Mouse (Mus musculus) heart, embryonic 13.5 days (tissue): ENCODE measurements around the gene Dsn1. TPM values are rescaled to one million over a fixed set of nuclear protein-coding genes. Genes with fewer than 3 reads are reported as not detected.

Source experiments
- ATAC-seq: fragments of 200-750 bp; cut with Nextera tagmentation; 2 replicates; pipeline ENCODE4 v1.8.0; 2017; ENCODE audit warnings: moderate TSS enrichment; ENCODE audit not compliant: insufficient number of reproducible peaks, low FRiP score, low TSS enrichment; ENCODE audit errors: extremely low read depth
- H3K27ac ChIP-seq: fragments of 300-500 bp; sonication (generic); replicated peaks from 2 replicates; pipeline ENCODE4 v1.5.1; 2015; ENCODE audit warnings: moderate library complexity, mild to moderate bottlenecking, inconsistent platforms
- H3K27me3 ChIP-seq: fragments of 300-500 bp; sonication (generic); replicated peaks from 2 replicates; pipeline ENCODE4 v1.6.1; 2015; ENCODE audit warnings: mild to moderate bottlenecking, inconsistent platforms
- H3K36me3 ChIP-seq: fragments of 300-500 bp; sonication (generic); 2 replicates; pipeline ENCODE4 v1.6.1; 2015; ENCODE audit warnings: mild to moderate bottlenecking, inconsistent platforms
- H3K4me1 ChIP-seq: fragments of 300-500 bp; sonication (generic); 2 replicates; pipeline ENCODE4 v1.6.1; 2015; ENCODE audit warnings: inconsistent platforms
- H3K4me2 ChIP-seq: fragments of 300-500 bp; sonication (generic); 2 replicates; pipeline ENCODE4 v1.6.1; 2015; ENCODE audit warnings: inconsistent platforms, mild to moderate bottlenecking, moderate library complexity
- H3K4me3 ChIP-seq: fragments of 300-500 bp; sonication (generic); 2 replicates; pipeline ENCODE4 v1.5.1; 2015; ENCODE audit warnings: moderate library complexity, mild to moderate bottlenecking, inconsistent platforms
- H3K9ac ChIP-seq: fragments of 300-500 bp; sonication (generic); 2 replicates; pipeline ENCODE4 v1.6.1; 2015; ENCODE audit warnings: inconsistent platforms, mild to moderate bottlenecking, moderate library complexity
- H3K9me3 ChIP-seq: fragments of 300-500 bp; sonication (generic); 2 replicates; pipeline ENCODE4 v1.6.1; 2016; ENCODE audit warnings: inconsistent platforms
- WGBS: fragments of 180-500 bp; shearing (Covaris S2); methylation state at CpG from one replicate; pipeline ENCODE4 v1.1.7; 2015; ENCODE audit warnings: mixed read lengths; 5-methylcytosine and 5-hydroxymethylcytosine counted together
- polyA plus RNA-seq: library from polyadenylated mRNA; unstranded; fragments of >200 nt; fragmentation: Nextera tagmentation; extraction: Ambion mirVana; gene quantifications from 2 replicates; pipeline ENCODE4 v1.2.1, GENCODE M21; 2015

Dsn1 gene
- polyA plus RNA-seq, 1 experiment from 2014 or later, result 30.2 TPM

DNA sequence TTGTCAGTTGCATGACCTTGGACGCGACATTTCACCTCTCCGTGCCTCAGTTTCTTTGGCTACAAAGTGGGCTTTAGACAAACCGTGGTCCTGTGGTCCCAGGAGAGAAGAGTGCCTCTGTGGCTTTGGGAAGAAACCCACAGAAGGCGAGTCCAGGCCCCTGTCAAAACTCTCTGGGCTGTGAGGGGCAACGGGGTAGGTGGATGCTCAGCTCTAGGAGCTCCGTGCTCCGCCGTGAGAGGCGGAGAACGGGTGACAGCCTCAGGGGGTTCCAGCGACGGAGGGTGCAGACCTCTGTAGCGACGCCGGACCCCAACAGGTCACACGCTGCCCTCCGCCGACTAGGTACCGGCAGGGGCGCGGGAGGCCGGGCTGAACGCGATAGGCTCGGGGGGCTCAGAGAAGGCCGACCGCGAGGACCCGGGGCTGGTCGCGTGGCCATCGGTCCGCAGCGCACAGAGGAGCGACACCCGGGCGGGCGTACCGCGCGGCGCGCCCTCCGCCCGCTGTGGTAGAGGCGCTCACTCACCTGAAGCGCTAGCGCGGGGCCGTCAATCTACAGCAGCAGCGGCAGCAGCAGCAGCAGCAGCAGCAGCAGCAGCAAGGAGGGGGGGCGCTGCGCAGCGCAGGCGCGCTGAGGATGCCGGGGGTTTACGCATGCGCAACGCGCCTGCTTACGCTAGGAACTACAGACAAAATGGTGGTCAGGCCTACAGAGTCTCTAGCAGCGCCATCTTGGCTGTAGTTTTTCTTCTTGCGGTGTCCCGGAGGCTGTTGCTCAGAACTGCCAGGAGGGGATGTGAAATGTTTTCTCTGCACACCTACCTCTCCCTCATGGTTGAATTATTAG is 15.3 kb downstream of the Dsn1 start, which contains the start of gene Ndrg3:
Gene Ndrg3 (minus strand): TSS at position 587 of the 850 bp plus-strand sequence.
- Histone ChIP-seq H3K4me1 (peaks cover 29% of the 10 kb centered on the region), H3K9me3 (no peaks in the 10 kb centered on the region), H3K36me3 (peaks cover 34% of the 10 kb centered on the region), H3K27me3 (no peaks in the 10 kb centered on the region), H3K4me2 (peak within 1 kb of the TSS; percentile 96), H3K4me3 (peak within 1 kb of the TSS; percentile 95), H3K27ac (peak within 1 kb of the TSS; percentile 78), H3K9ac (peak within 1 kb of the TSS; percentile 95)
- ATAC-seq, result peak; percentile 89
- under 1% methylated on average over 66 of the region's 66 CpGs for WGBS

DNA sequence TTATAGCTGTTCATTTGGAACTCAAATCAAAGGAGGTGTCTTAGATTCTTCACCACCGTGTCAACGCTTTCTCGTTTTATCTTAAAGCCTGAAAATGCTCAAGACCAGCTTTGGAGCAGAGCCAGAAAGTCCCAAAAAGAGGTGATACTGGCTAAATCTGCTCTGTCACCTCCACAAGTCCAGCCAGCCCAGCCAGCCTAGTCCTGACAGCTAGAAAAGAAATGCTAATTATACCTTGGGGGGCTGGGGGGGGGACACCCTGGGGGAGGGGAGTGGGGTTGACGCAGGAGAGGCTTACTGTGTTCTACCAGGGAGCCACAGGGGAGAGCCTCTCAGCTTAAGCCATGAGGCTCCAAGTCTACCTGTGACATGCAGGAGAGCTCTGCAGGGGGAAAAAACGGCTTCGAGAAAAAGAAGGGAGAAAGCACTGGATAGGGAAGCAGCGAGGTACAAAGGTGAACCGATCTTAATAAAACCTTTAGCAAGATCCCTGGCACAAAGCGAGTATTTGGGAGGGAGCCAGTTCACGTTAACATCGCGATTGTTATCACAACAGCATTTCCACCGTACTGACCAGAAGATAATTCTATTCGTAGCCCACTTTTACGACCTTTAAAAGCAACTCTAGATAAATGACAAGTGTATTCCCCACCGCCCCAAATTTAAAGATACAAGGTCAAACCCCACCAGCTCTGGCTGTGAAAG is 16.1 kb downstream of the Dsn1 start:
- peak overlapping the region; percentile 95 for H3K4me3 ChIP-seq
- ATAC-seq, result no peak
- H3K4me2 ChIP-seq, result peak overlapping the region; percentile 96
- no peaks in the 10 kb centered on the region for H3K9me3 ChIP-seq
- no peaks in the 10 kb centered on the region for H3K27me3 ChIP-seq
- H3K4me1 ChIP-seq, result peaks cover 29% of the 10 kb centered on the region
- peak overlapping the region; percentile 78 for H3K27ac ChIP-seq
- H3K36me3 ChIP-seq, result peaks cover 26% of the 10 kb centered on the region
- WGBS, result 2% methylated on average over 16 of the region's 16 CpGs
- H3K9ac ChIP-seq, result peak overlapping the region; percentile 95

DNA sequence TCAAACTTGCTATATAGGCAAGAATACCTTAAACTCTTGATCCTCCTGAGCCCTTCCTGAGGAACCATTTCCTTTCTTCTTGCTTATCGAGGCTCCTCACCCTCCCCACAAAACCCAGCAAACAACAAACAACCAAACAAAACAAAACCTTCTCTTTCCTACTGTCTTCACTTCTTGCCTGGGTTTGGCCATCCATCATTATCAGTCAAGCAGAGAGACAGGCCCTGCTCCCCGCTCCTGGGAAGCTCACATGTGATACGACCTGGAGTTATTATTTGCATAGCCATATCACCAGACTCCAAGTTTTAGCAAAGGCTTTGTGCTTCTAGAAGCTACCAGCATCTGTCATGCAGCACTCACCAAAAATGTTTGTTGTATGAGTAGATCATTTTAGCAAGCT is 19.6 kb downstream of the Dsn1 start:
- H3K36me3 ChIP-seq, result no peaks in the 10 kb centered on the region
- no peaks in the 10 kb centered on the region for H3K9me3 ChIP-seq
- peaks cover 38% of the 10 kb centered on the region for H3K4me1 ChIP-seq
- no peak overlapping the region for H3K27ac ChIP-seq
- 44% methylated on average over 3 of the region's 3 CpGs for WGBS
- H3K9ac ChIP-seq, result no peak overlapping the region
- H3K4me2 ChIP-seq, result no peak overlapping the region
- H3K4me3 ChIP-seq, result no peak overlapping the region
- ATAC-seq, result no peak
- no peaks in the 10 kb centered on the region for H3K27me3 ChIP-seq

DNA sequence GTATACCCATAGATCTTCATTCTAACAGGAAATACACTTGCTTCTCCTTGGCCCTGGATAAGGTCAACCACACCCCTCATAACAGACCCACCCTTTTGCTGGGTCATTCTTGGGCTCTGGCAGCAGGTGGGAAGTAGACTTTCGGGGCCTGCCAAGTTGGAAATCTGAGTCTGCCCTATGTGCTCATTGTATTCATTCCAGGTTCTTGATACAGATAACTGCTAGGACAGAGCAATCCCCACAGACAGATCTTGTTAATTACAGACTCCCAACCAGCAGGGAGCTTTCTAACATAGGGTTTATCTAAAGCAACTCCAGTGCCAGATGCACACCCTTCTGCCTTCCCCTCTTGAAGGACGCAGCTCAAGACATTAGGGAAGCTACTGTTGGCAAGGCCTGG is 24.1 kb downstream of the Dsn1 start:
- Histone ChIP-seq H3K9ac (peak overlapping the region; percentile 40), H3K27me3 (no peaks in the 10 kb centered on the region), H3K9me3 (no peaks in the 10 kb centered on the region), H3K4me3 (no peak overlapping the region), H3K4me1 (peaks cover 25% of the 10 kb centered on the region), H3K27ac (peak overlapping the region; percentile 72), H3K36me3 (peaks cover 5% of the 10 kb centered on the region; the same call in 1 of the 2 replicates), H3K4me2 (0 out of 2 replicates have a peak overlapping the region, but pooled peaks have one; percentile 16)
- 31% methylated on average over 2 of the region's 2 CpGs for WGBS
- ATAC-seq, result no peak; the same call in 1 of the 2 replicates

DNA sequence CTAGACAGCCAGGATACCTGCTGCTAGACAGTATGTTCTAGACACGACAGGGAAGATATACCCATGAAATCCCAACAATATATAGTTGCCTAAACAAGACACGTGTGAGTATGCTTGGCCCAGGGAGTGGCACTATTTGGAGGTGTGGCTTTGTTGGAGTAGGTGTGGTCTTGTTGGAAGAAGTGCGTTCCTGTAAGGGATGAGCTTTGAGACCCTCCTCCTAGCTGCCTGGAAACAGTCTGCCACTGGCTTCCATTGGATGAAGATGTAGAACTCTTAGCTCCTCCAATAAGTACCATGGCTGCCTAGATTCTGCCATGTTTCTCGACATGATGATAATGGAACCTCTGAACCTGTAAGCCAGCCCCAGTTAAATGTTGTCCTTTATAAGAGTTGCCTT is 25.7 kb downstream of the Dsn1 start:
- WGBS, result 82% methylated on average over 4 of the region's 4 CpGs
- Histone ChIP-seq H3K27me3 (no peaks in the 10 kb centered on the region), H3K4me2 (no peak overlapping the region), H3K4me3 (no peak overlapping the region), H3K36me3 (peaks cover 8% of the 10 kb centered on the region; the same call in 1 of the 2 replicates), H3K9me3 (no peaks in the 10 kb centered on the region), H3K4me1 (peaks cover 23% of the 10 kb centered on the region), H3K9ac (no peak overlapping the region), H3K27ac (no peak overlapping the region)
- ATAC-seq, result no peak

DNA sequence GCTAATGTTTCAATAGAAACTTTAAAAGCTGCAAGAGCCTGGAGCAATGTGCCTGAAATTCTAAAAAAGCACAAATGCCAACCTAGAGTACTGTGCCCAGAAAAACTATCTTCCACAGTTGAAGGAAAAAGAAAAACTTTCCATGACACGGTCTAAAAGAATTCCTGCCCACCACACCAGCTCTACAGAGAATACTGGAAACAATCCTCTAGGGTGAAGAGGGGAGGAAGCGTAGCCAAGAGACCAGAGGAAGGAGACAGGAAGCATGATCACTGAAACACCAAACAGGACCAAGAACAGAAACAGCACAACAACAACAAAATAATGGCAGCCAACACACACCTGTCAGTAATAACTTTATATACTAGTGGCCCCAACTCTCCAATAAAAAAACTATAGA is 26.9 kb downstream of the Dsn1 start:
- WGBS, result 59% methylated on average over 2 of the region's 2 CpGs
- H3K9ac ChIP-seq, result no peak overlapping the region
- H3K36me3 ChIP-seq, result peaks cover 8% of the 10 kb centered on the region; the same call in 1 of the 2 replicates
- H3K27ac ChIP-seq, result no peak overlapping the region; the same call in 1 of the 2 replicates
- no peak overlapping the region for H3K4me2 ChIP-seq
- no peaks in the 10 kb centered on the region for H3K27me3 ChIP-seq
- H3K9me3 ChIP-seq, result no peaks in the 10 kb centered on the region
- H3K4me3 ChIP-seq, result no peak overlapping the region
- ATAC-seq, result no peak
- peaks cover 36% of the 10 kb centered on the region for H3K4me1 ChIP-seq

DNA sequence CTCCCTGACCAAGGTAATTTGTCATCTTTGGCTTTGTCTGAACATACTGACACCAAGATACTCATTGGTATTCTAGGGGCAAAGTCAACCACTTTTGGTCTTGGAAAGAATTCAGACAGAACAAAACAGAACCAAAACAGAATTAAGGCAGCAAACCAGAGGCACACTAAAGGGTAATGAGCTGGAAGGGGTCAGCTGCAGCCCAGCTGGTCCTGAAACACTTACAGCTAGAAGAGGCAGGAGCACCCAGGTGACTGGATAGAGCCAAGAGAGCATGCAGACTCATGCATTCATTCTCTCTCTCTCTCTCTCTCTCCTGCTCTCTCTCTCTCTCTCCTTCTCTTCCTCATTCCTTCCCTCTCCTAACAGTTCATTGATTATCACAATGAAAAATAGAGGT is 30.2 kb downstream of the Dsn1 start:
- no peak overlapping the region for H3K4me3 ChIP-seq

DNA sequence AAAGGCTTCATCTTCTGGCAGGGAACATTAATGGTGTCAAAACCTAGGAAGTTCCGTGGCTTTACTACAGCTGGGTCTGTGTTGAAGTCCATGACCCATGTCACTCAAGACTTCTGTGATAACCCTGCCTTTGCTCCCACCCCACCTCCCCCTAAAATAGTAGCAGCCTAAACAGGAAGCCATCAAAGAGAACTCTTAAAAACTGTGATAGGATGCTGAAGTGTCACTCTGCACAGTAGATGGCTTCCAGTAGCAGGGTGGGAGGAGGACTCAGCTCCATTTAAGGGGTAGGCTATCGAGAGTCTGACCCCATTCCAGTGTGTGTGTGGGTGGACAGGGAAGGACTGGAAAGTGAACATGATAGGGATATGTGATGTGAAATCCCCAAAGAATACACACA is 32.0 kb downstream of the Dsn1 start:
- 6% methylated on average over 2 of the region's 2 CpGs for WGBS
- ATAC-seq, result peak; percentile 54; the same call in 1 of the 2 replicates
- H3K9me3 ChIP-seq, result no peaks in the 10 kb centered on the region
- no peaks in the 10 kb centered on the region for H3K27me3 ChIP-seq
- H3K36me3 ChIP-seq, result peaks cover 8% of the 10 kb centered on the region; the same call in 1 of the 2 replicates
- H3K4me3 ChIP-seq, result no peak overlapping the region
- no peak overlapping the region for H3K9ac ChIP-seq
- H3K4me1 ChIP-seq, result peaks cover 52% of the 10 kb centered on the region
- peak overlapping the region; percentile 52 for H3K4me2 ChIP-seq
- peak overlapping the region; percentile 88 for H3K27ac ChIP-seq

More for the DNA sequence above, 30.2 kb downstream of the Dsn1 start:
- Histone ChIP-seq H3K9ac (no peak overlapping the region), H3K27ac (no peak overlapping the region), H3K9me3 (no peaks in the 10 kb centered on the region), H3K4me2 (no peak overlapping the region), H3K27me3 (no peaks in the 10 kb centered on the region), H3K36me3 (peaks cover 8% of the 10 kb centered on the region; the same call in 1 of the 2 replicates), H3K4me1 (peaks cover 45% of the 10 kb centered on the region)
- no peak for ATAC-seq

DNA sequence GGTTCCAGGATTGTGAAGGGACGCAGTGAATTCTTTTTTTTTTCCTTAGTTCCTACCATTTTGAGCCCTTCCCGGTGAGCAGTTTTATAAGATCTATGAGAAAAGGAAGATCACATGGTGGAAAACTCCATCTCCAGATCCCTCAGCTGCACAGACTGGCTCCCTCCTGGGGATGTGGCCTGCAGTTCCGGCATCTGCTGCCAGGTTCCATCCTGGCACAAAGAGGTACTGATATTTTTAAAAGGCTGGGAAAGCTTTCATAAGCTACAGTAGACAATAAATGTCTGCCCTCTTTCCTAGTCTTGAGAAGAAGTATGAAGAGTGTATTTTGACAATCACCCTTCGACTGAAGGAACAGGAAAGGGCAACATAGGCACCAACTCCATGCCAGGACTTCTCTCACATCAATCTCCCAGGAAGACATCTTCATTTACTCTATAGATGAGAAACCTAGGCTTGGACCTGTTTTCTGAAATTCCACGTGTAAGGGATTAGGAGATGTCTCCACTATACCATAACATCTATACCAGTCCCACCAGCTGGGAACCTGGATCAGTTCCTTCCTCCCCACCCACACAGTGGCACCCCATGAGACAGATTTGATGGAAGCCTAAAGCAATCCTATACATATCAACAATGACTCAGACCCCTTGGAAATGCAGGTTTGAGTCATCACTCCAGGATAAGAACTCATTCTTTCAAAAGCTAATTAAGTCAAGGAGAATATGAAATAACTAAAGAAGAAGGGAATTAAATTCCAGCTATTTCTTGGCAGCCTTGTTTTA is 33.4 kb downstream of the Dsn1 start:
- no peak overlapping the region for H3K4me2 ChIP-seq
- ATAC-seq, result no peak
- peaks cover 51% of the 10 kb centered on the region for H3K4me1 ChIP-seq
- H3K9ac ChIP-seq, result no peak overlapping the region
- WGBS, result 77% methylated on average over 5 of the region's 5 CpGs
- H3K9me3 ChIP-seq, result no peaks in the 10 kb centered on the region
- no peaks in the 10 kb centered on the region for H3K27me3 ChIP-seq
- H3K36me3 ChIP-seq, result peaks cover 8% of the 10 kb centered on the region; the same call in 1 of the 2 replicates
- H3K4me3 ChIP-seq, result no peak overlapping the region
- peak overlapping the region; percentile 88; the same call in 1 of the 2 replicates for H3K27ac ChIP-seq

DNA sequence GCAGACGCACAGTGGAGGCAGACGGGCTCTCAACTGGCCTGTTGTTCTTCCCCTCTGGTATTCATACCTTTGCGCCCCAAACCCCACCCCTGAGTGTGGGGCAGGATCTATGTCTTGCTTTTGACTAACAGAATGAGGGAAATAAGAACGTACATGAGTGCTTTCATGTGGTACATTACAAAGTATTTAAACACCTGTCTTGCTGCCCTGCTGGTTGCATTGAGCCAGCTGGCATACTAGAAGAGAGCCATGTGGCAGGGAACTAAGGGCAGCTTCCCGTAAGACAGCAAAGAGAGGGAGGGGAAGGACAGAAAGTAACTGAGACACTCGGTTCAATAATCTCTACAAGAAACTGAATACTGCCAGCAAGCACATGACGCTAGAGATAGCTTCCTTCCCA is 36.7 kb downstream of the Dsn1 start:
- no peak overlapping the region for H3K4me3 ChIP-seq
- WGBS, result 61% methylated on average over 7 of the region's 7 CpGs
- no peaks in the 10 kb centered on the region for H3K9me3 ChIP-seq
- no peak overlapping the region for H3K4me2 ChIP-seq
- no peak overlapping the region for H3K9ac ChIP-seq
- no peaks in the 10 kb centered on the region; the same call in 1 of the 2 replicates for H3K36me3 ChIP-seq
- peaks cover 41% of the 10 kb centered on the region for H3K4me1 ChIP-seq
- no peak overlapping the region for H3K27ac ChIP-seq
- H3K27me3 ChIP-seq, result no peaks in the 10 kb centered on the region
- no peak for ATAC-seq

DNA sequence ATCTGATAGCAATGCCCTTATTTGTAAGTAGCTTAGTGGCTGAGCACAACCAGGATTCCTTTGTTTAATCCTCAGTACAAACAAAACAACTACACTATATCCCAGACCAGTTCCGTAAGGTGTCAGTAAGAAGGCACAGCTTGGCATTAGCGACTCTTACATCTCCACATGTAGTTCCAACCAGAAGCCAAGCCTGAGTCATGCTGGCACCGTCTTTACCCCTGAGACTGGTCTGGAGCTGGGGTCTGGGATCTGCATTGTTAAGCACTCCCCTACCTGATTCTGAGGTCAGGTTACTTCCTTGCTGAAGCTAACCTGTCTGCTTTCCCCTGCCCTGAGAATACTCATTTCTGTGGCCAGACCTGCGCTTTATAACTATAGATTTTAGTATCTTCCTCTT is 38.5 kb downstream of the Dsn1 start:
- 82% methylated on average over 4 of the region's 4 CpGs for WGBS
- H3K9ac ChIP-seq, result no peak overlapping the region

More for the DNA sequence above, 38.5 kb downstream of the Dsn1 start:
- no peak for ATAC-seq
- Histone ChIP-seq H3K4me2 (no peak overlapping the region), H3K36me3 (no peaks in the 10 kb centered on the region; the same call in 1 of the 2 replicates), H3K4me3 (no peak overlapping the region), H3K9me3 (no peaks in the 10 kb centered on the region), H3K27me3 (no peaks in the 10 kb centered on the region), H3K4me1 (peaks cover 34% of the 10 kb centered on the region), H3K27ac (no peak overlapping the region)
